Mouse (Mus musculus): ENCODE measurements at regions not wholly inside any gene's neighbourhood (a gene's known extent, or its start where the extent isn't known, plus 50 kb on each side); places are given as distances from the start of the nearest gene placed in this dataset.

DNA sequence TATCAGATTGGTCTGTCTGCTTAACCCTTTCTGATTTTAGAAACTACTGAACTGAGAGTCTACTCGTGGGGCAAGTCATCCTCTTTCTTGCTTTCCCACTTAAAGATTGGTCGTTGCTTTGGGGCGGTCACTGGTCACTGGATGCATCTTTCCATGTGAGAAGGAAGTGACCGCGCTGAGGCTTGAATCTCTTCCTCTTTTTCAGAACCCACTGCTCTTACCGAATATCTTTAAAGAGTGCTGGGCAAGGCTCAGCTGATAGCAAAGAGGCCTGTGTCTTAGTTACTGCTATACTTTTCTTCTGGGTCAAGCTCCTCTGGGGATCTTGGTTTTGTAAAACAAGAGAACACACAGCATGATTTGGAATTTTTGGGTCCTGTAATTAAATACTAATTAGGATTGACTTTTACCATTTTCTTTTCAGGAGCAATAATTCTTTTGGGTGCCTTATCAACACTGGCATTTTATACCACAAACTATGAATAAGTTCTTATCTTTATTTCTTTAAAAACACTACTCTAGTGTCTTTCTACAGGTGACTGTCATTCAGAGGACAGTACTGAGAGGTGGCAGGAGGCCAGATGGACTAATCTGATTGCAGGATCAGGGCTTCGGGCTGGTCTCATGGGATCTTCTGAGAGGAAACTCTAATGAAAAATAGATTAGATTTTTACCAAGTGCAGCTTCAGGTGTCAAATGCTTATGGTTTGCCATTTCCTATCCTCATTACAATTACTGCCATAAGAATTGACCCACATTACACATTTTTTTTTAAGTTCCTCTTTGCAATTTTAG is 114.6 kb upstream of the Tom1l1 start:
- no peak for DNase-seq (ENCODE audit: inconsistent age in 2 of 2, low spot score in 1 of 2)

GRCm38 (mm10) chr11:90797577-90797976 is 109.4 kb upstream of the Tom1l1 start:
- no peak for DNase-seq (ENCODE audit: inconsistent age in 2 of 2, low spot score in 1 of 2)

- no peak for DNase-seq (ENCODE audit: inconsistent age in 2 of 2, low spot score in 1 of 2)
Measured at GRCm38 (mm10) chr11:90783537-90783936, 95.4 kb upstream of the Tom1l1 start.

DNA sequence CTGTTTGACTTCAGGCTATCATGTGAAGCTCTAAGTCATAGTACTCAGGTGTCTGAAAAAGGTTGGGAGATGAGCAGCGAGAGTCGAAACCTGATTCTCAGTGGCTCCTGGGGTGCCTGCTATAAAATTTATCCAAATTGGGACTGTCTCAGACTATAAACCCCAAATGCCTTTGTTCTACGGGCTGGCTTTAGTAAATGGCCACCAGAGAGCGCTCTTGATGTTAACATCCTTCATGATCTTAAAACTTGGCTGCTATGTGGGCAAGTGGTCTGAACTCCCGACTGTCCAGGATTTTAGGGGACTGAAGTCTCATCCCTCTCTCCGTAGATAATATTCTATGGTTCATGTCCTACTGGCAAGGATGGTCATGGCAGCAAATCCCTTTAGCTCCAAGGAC is 94.8 kb upstream of the Tom1l1 start:
- DNase-seq (ENCODE audit: inconsistent age in 2 of 2, low spot score in 1 of 2) = peak; percentile 7 to 78

- DNase-seq (ENCODE audit: inconsistent age in 2 of 2, low spot score in 1 of 2) = no peak
Measured at GRCm38 (mm10) chr11:90775752-90776151, 87.6 kb upstream of the Tom1l1 start.

DNA sequence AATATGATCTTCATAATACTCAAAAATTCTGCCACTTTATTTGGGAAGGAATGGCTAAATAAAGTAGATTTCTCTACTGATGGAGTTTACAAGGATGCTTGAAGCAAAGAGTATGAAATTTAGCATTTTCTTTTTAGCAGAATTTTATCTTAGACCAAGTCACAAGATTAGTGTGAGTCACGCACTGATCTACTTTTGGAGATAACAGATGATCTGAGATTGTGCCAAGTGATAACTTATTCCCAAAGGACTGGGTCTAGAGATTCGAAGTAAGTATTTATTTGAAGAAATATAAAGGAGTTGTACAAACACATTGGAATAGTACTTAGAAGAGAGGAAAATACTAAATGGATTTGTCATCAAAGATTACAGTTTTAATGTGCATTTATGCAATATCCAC is 67.8 kb upstream of the Tom1l1 start:
- DNase-seq (ENCODE audit: inconsistent age in 2 of 2, low spot score in 1 of 2) = no peak

GRCm38 (mm10) chr11:90748448-90748847 is 60.3 kb upstream of the Tom1l1 start:
- no peak for DNase-seq (ENCODE audit: inconsistent age in 2 of 2, low spot score in 1 of 2)

DNA sequence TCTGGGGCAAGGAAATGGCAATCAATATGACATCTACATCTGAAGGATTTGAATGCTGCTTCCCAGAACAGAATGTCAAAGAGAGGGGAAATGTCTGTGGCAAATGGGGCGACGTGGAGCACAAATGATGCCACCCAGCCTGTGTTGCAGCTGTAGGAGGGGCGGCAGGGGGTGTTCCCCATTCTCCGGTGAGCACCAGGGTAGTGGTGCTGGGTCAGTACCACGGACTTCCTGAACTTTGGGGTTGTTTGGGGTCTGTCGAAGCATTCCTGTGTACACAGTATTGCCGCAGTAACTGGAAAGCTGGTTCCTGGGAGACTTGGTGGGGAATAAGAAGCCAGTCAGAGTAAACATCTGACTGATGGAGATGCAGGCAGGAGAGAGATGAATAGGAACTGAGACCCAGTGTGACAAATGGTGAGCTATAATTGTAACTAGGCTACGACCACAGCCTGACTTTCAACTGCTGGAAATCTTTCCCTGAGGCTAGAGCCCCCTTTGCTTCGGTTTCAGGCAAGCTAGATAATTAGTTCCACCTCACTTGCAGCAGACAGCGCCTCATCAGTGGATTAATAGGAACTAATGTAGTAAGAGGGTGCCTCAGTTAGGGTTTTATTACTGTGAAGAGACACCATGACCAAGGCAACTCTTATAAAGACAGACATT is 53.9 kb upstream of the Tom1l1 start:
- DNase-seq (ENCODE audit: inconsistent age in 2 of 2, low spot score in 1 of 2) = no peak

DNA sequence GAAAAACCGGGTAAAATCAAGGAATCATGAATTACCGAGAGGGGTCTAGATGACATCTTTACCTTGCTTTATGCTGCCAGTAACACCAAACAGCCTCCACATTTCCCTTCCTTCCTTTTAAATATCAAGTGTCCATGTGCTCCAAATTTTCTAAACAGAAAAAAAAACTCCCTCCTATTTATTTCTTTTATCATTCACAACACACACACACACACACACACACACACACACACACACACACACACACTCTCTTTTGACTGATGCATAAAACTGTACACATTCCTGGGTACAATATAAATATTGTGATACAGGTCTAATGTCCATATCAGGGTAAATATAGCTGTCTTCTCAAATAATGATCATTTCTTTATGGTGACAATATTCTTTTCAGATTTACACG is 51.3 kb upstream of the Tom1l1 start:
- DNase-seq (ENCODE audit: inconsistent age in 2 of 2, low spot score in 1 of 2) = no peak

GRCm38 (mm10) chr11:90738741-90739140 is 50.6 kb upstream of the Tom1l1 start:
- DNase-seq (ENCODE audit: inconsistent age in 2 of 2, low spot score in 1 of 2) = no peak

Data from adrenal gland, adult (tissue).